Mouse (Mus musculus) adrenal gland, adult 8-10 months (tissue): ENCODE results near the gene Kcnj1. TPM values are rescaled to one million over a fixed set of nuclear protein-coding genes. Genes with fewer than 3 reads are reported as not detected.

Experiments
- DNase-seq: peaks from one replicate; pipeline ENCODE4 v3.0.0; 2022
- total RNA-seq, 4 experiments: library from RNA; stranded (reverse); gene quantifications; 2 replicates each; pipeline ENCODE4 v1.2.4; 2022

Gene Kcnj1
- total RNA-seq, result not detected

GRCm38 (mm10) chr9:32372202-32372601, at the start of gene Kcnj1:
Kcnj1 (plus strand) TSS chr9:32372493.
- no peak for DNase-seq

DNA sequence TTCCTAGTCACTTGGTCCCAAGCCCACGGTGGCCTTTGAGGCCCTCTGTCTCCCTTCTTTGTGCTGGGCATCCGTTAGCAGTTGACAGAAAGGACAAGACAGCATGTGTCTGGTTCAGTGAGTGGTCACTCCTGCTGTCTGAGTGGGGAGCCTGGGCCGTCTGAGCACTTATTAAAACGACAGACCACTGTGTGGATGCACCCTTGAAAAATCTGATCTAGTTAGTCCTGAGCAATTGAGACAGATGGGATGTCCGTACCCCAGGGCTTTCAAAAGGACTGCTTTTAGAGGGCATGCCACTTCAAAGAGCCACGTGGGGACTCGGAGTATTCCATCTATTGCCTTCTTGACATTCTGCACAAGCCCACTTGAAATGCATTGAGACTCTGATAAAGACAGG, 48.7 kb upstream of the Kcnj1 start:
- no peak for DNase-seq

- DNase-seq, result no peak
Measured at GRCm38 (mm10) chr9:32328777-32329176, 43.5 kb upstream of the Kcnj1 start.

GRCm38 (mm10) chr9:32331162-32331561, 41.1 kb upstream of the Kcnj1 start:
- DNase-seq, result no peak

DNA sequence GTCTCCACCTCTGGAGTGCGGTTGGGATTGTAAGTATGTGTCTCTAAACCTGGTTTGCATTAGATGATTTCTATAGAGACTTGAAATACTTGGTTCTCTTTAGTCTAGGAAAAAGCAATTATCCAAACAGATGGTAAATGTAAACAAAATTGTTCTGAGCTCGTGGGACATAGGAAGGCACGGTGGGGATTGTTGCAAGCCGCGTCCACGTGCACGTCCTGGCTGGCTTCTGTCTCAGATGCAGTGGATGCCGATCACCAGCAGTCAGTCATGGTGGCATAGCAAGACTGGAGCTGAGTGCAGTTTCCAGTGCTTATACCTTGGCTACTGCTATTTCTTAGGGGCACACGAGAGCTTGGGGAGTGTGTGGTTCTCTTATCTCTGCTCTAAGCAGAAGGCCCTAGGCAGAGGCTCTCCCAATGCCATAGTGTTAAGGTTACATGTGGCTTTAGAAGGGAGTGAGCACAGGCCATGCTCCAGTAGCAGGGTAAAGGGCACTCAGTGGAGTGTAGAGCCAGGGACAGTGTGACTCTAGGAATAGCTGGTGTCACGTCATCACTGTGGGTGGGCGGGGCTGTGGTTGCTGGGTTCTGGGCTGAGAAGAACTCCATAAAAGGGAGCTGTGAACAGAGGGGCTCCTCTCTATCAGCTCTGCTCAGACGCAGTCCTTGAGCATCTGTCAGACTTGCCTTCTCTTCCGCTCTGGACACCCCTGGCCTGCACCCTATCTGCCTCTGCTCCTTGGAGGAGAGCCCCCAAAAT, 36.7 kb upstream of the Kcnj1 start:
- no peak for DNase-seq

DNA sequence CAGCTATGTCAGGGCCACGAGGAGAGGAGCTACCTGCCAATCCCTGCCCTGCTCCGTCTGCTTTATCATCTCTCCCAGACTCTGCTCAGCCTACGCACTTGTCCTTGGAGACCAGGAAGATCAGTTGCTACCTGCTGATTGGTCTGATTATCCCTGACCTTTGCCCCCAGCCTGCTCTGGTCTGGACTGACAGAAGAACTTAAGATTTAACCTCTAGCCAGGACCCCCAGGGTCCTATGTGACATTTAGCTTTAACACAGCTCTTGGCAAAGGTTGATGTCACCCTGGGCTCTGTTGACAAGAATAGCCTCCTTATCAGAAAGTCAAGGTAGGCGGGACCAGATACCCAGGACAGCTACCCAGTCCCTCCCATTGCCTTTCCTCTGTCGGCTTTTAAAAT, 31.5 kb upstream of the Kcnj1 start:
- no peak for DNase-seq

DNA sequence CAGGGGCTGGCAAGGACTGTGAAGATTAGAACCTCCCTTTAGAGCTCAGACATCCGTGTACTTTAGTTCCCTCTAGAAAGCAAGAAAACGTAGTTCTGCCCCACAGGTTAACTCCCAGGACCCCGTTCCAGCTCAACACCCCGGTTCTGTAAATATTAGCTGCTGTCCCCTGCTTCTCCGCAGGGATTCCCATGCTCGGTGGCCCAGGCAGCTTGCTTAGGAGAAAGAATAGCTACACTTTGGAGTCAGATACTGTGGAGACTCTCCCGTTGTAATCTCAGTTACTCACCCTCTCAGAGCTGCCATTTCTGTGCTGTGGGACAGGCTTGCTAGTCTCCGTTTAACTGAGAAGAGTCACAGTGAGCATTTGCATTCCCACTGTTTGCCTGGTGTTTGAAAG, 29.4 kb upstream of the Kcnj1 start:
- DNase-seq, result no peak

DNA sequence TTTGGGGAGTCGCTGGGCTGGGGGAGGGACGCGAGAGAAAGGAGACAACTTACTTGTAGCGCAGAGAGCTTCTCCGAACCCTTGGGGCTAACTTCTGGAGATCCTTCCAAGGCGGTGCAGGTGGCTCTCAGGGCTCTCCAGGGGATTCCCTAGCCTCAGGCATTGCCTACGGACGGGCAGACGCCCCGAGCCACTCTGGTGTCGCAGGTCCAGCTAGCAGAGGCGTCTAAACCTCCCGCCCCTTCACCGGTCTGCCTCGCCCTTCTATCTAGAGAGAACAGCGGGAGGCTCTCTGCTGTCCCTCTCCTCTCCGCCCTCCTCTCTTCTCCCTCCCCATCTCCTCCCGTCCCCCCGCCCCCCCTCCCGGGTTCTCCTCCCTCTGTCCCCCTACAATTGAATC, 28.2 kb upstream of the Kcnj1 start, which contains the start of gene Kcnj5:
Kcnj5 (minus strand) TSS at position 300 of the 400 bp plus-strand sequence.
- no peak for DNase-seq

DNA sequence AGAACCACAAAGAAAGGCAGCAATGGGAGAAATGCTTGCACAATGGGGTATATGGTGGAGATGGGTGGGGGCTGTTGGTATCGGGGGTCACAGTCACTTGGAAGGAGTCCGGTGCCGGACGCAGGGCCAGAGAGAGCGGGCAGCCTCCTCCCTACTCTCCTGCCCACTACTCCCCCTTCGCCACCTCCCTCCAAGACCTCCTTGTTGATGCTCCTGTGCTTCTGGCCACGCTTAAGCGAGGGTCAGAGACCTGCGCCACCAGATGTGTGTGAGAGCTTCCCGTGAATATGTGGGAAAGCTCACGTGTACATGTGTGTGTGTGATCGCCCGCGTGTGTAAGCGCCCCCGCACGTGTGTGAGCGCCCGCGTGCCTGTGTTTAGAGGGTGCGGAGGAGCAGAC, 27.8 kb upstream of the Kcnj1 start:
- no peak for DNase-seq

DNA sequence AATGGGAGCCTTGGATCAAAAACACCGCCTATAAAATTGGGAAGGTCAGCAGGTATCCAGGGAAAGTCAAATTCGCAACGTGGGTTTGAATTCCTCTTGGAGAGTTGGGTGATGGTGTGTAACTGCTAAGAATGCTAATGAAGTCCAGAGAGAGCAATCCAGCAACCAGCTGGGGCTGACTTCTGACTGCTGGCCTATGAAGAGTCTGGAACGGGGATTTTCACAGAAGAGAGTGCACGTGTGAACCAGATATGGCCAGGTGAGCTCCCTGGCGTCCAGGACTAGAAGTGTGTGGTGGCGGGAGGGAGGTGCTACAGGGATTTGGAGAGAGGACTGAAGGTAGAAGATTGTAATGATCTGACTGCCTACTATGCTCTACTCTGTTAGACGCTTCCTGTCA, 24.2 kb upstream of the Kcnj1 start:
- DNase-seq, result no peak

- no peak for DNase-seq
Measured at GRCm38 (mm10) chr9:32349344-32349743, 22.9 kb upstream of the Kcnj1 start.

GRCm38 (mm10) chr9:32350332-32350731, 22.0 kb upstream of the Kcnj1 start:
- DNase-seq, result peak; percentile 42

DNA sequence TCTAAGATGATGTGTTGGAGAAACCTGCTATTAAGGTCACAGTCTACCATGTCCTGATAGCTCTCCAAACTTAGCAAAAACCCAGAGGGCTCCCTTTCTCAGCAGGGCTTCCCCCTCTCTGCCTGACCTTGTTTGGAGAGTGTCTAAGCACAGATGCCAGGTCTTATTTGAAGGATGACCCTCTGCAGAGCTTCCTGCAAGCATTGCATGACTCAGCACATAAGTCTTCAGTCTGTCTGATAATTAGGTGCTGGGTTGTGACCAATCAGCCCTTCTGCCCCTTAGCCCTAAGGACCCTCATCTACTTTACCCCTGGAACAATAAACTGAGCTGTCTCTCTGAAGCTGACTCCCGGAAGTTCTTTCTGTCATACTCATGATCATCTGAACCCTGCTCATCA, 11.5 kb upstream of the Kcnj1 start:
- no peak for DNase-seq

GRCm38 (mm10) chr9:32368812-32369211, 3.5 kb upstream of the Kcnj1 start:
- no peak for DNase-seq

DNA sequence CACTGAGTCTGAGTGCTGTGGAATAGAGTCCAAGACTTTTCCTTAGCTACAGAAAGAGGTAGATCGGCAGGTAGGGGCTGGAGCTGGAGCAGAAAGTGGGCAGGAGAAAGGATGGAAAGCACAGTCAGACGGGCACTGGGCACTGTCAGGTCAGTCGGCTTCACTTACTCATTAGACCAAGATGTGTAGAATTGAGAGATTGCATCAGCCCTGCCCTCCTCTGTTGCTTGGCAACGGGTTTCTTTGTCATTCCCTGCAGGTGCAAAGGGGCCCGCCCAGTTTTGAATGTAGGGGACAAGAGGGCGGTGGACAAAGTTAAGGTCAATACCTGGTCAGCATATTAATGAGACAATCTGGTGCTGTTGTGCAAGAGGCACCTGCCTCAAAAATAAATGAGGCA, 2.9 kb upstream of the Kcnj1 start:
- DNase-seq, result no peak

DNA sequence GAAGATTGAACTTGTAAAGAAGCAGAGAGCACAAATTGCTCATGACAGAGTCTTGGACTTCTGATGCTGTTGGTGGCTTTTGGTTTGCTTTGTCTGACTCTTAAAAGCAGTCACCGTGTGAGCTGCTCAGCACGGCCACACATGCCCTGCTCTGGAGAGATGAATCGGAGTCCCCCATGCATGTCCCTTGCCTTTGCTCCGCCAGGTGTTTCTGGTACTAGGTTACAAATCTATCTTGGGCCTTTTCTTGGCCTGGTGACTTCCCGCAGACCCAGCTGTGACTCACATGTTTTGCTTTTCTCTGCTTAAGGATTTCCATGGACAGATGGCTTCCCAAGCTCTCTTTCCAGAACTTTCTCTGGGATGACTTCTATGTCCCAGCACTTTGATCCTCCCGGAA, 1.4 kb downstream of the Kcnj1 start:
- no peak for DNase-seq

- DNase-seq, result no peak
Measured at GRCm38 (mm10) chr9:32376031-32376430, 3.7 kb downstream of the Kcnj1 start.

DNA sequence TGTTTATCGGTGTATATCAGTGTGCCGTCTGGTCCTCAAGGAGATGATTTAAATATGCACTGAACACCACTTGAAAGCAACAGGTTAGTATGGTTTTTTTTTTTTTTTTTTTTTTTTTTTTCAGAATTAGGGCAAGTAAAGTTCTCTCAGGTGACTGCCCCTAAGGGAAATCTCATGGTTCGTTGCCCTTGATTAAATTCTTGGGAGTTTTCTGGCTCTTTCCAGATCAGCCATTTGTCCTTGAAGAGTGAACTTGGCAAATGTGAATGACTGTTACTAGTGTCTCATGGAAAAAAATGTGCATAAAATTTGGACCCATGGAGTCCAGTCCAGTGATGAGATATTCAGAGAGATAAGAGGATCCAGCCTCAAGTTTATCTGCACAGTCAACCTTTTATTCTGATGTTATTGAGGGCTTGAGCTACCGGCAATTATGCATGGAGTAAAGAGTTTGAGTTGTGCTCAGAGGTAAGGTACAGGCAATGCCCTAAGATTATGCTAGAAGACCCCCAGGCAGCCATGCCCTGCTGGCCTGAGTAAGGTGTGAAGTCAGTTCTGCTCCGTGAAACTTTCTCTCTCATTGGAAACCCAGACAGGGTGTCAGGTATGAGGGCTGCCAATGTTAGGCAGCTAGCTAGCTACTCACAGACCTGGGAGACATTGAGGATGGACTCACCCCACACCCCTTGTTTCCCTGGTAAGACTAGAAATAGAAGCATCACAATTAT, 4.7 kb downstream of the Kcnj1 start:
- no peak for DNase-seq

DNA sequence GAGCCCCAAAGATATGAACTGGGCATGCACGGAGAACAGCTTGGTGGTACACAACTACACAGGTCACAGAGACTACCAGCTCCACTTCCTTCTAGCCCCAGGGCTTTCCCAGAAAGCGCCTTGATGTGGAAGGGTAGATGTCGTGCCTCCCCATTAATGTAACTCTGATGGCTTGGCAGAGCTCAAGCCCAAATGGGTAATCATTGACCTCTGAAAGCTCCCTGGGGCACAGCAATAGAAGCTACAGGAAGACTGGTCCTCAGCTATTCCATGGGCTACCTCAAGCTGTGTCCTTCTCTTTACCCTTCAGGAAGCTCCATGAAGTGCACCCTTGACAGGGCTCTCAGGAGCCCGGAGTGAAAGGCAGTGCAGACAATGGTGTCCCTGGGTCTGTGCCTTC, 12.6 kb downstream of the Kcnj1 start:
- no peak for DNase-seq

GRCm38 (mm10) chr9:32388120-32388519, 15.8 kb downstream of the Kcnj1 start:
- no peak for DNase-seq

DNA sequence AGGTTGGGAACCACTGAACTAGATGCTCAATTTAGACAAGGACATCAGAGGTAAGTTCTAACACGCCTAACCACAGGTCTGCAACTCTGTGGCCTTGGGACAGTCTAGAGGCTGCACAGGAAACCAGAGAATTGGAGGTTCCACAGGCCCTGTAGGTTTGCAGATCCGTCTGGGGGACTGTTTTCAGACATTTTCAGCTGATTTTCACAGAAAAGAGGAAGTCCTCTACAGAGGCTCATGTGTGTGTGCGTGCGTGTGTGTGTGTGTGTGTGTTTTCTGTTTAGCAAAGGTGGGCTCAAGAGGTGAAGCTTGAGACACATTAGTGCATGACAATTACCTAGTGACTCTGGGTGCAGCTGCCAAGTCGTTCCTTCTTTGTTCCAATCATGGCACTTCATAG, 18.8 kb downstream of the Kcnj1 start:
- DNase-seq, result no peak

- DNase-seq, result no peak
Measured at GRCm38 (mm10) chr9:32391701-32392100, 19.4 kb downstream of the Kcnj1 start.

- no peak for DNase-seq
Measured at GRCm38 (mm10) chr9:32392716-32393115, 20.4 kb downstream of the Kcnj1 start.

DNA sequence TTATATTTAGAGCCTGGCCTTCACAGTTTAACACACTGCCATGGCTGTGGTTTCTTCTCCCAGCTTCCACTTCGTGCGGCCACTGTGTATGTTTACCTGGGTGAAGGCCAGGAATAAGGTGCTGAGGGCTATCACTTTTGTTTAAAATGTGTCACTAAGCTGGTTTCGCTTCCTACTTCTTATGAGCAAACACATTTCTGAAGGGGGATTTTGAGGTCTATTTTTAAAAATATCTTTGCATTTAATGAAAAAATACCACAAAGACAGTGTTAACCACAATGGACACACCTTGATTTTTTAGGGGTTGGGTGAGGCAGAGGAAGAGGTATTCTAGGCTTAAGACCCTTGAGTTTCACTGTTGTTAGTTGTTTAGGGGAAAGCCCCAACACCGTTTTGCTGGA, 22.5 kb downstream of the Kcnj1 start:
- no peak for DNase-seq
